Mouse (Mus musculus) mesoderm, embryonic 11.5 days (tissue): ENCODE data around the gene Stpg3.

ENCODE experiments used
- DNase-seq: peaks from one replicate; pipeline ENCODE4 v3.0.0-alpha.2; 2012; ENCODE audit warnings: low read depth, low spot score

Stpg3 gene

GRCm38 (mm10) chr2:25210686-25211085 is 3.8 kb downstream of the Stpg3 start:
- no peak for DNase-seq

GRCm38 (mm10) chr2:25207593-25207992 is 6.8 kb downstream of the Stpg3 start:
- DNase-seq = no peak

GRCm38 (mm10) chr2:25203631-25204214 is 10.7 kb downstream of the Stpg3 start:
- DNase-seq = no peak

GRCm38 (mm10) chr2:25200631-25201030 is 13.8 kb downstream of the Stpg3 start:
- DNase-seq = no peak

GRCm38 (mm10) chr2:25197946-25198345 is 16.5 kb downstream of the Stpg3 start:
- DNase-seq = no peak

GRCm38 (mm10) chr2:25197191-25197590 is 17.2 kb downstream of the Stpg3 start:
- DNase-seq = no peak

GRCm38 (mm10) chr2:25196172-25196954 is 18.1 kb downstream of the Stpg3 start, which contains the start of gene Tor4a:
Gene Tor4a (minus strand): TSS chr2:25196886.
- DNase-seq = no peak

GRCm38 (mm10) chr2:25195211-25196156 is 19.0 kb downstream of the Stpg3 start:
- no peak for DNase-seq

- no peak for DNase-seq
These were observed 19.8 kb downstream of the Stpg3 start for GRCm38 (mm10) chr2:25194486-25195171.

- no peak for DNase-seq
These were observed 20.4 kb downstream of the Stpg3 start for GRCm38 (mm10) chr2:25194006-25194405.

- peak; percentile 91 for DNase-seq
These were observed 21.1 kb downstream of the Stpg3 start for GRCm38 (mm10) chr2:25193330-25193770.

- no peak for DNase-seq
These were observed 26.6 kb downstream of the Stpg3 start for GRCm38 (mm10) chr2:25187841-25188240.

GRCm38 (mm10) chr2:25186575-25186930 is 27.9 kb downstream of the Stpg3 start:
- no peak for DNase-seq

- DNase-seq = peak; percentile 90
These were observed 28.5 kb downstream of the Stpg3 start for GRCm38 (mm10) chr2:25185625-25186574.

- no peak for DNase-seq
These were observed 29.9 kb downstream of the Stpg3 start for GRCm38 (mm10) chr2:25184496-25184895.

GRCm38 (mm10) chr2:25183336-25183735 is 31.1 kb downstream of the Stpg3 start:
- no peak for DNase-seq

GRCm38 (mm10) chr2:25182664-25183063 is 31.8 kb downstream of the Stpg3 start:
- DNase-seq = no peak

GRCm38 (mm10) chr2:25181891-25182397 is 32.5 kb downstream of the Stpg3 start:
- no peak for DNase-seq

- DNase-seq = peak; percentile 64
These were observed 33.2 kb downstream of the Stpg3 start for GRCm38 (mm10) chr2:25180973-25181890.
